Mouse (Mus musculus): ENCODE results near the gene Acad11. TPM values are rescaled to one million over a fixed set of nuclear protein-coding genes. Genes with fewer than 3 reads are reported as not detected.
A peak's percentile ranks its signal among the peaks of the same experiment; 100 is the strongest.

The Acad11 gene
- total RNA-seq, 2 experiments from 2014 or later, result 120 to 136 TPM

DNA sequence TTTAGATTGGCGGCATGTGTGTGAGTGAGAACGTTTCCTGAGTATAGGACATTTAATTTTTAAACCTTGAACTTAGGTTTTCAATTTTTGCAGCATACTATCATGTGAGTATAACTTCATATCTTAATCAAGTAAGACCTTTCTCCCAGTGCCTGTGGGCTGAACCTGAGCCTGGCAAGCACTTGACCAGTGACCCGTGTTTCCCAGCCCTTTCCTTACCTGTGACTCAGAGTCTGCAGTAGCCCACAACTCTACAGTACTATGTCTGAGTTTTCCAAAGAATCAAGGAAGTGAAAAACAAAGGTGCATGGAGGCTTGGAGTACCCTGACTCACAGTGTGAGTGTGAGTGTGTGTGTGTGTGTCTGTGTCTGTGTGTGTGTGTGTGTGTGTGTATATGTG lies 16.9 kb downstream of the Acad11 start:
- DNase-seq, result no peak

DNA sequence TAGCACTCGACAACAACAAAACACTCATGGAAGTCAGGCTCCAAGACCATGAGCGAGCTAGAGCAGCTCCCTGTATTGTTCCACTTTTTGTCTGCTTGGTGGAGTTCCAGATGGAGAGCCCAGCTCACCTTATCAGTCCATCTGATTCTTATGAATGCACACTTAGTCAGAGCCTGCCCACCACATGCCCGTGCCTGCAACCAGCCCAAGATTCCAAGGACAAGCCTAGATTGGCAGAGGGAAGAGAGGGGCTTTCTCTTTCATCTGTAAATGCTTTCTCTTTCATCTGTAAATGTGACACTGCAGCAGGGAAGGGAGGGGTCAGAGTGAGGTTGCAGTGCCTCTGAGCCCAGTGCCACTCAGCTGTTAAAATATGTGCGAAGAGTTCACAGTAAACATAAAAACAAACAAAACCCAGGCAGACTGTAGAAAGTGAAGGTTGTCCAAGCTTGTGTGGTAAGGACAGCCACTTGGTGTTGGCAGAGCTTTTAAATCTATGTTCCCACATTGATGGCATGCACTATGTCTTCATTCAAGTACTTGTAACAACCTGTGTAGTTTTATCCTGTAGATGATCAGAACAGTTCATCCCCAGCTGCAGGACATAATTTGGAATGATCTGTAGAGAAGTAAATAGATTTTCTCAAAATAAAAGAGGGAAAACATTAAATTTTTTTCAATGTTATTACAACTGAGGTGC lies 22.7 kb downstream of the Acad11 start:
- DNase-seq, result no peak

DNA sequence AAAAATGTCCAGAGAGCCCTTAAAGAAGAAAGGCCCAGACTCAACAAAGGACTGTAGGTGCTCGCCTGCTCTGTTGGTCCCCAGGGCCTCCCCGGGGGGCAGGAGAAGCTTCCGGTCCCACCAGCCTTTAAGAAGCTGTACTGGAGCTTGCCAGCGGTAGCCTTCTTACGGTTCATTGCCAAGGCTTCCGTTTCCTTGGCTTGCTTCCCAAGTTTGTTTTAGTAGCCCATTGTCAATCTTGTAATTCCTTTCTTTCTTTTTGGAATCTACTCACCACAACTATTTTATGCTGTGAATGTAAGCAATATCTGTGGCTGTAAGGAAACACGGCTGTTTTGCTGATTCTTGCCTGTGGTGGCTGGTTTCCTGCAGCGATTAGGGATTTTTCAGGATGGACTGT lies 25.4 kb downstream of the Acad11 start:
- peak; percentile 61 to 62 for DNase-seq

DNA sequence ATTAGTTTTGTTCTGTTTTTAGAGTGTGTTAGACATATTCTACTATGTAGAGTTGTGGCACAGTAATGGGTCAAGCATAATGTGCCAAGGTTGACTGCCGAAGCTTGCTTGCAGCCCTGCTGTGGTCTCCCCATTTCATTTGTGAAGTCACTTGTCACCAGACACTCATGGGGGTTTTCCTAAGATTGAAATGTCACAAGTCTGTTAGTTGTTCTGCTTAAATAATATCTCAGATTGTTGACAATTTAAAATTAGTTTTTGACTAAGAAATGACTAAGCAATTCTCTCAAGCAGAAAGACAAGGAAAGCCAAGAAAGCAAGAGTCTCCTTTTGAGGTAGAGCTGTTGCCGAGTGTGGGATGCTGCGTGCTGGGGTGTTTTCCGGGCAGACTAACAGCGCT lies 29.8 kb downstream of the Acad11 start:
- no peak for DNase-seq

DNA sequence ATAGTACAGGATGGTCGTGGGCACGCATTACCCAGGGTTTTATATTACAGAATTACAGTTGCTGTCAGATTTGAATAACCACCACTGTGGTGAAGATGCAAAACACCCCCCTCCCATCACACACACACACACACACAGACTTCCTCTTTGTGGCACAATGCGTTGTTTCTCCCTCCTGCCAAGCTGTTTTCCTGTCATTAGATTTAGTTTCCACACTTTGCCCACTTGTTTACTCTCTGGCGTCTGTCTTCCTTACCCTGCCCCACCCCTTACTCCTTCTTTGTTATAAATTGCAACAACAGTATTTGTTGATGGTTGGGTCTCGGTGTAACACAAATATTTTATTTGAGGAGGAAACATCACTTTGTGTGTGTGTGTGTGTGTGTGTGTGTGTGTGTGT lies 35.1 kb downstream of the Acad11 start:
- DNase-seq, result no peak

DNA sequence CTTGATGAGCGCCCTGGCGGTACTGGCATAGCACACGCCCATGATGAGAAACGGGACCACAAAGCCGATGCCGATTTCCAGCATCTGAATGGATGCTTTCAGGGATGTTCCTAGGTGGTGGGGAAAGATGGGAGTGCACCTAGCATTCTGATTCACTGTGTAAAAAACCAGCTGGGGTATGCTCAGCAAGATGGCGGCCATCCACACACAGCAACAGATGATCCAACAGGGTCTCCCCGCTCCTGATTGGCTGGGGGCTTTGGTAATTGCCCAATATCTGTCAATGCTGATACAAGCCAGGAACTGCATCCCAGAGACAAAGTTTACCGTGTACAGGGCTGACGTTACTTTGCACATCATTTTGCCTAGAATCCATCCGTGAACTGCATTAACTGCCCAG lies 35.9 kb downstream of the Acad11 start:
- DNase-seq, result no peak

DNA sequence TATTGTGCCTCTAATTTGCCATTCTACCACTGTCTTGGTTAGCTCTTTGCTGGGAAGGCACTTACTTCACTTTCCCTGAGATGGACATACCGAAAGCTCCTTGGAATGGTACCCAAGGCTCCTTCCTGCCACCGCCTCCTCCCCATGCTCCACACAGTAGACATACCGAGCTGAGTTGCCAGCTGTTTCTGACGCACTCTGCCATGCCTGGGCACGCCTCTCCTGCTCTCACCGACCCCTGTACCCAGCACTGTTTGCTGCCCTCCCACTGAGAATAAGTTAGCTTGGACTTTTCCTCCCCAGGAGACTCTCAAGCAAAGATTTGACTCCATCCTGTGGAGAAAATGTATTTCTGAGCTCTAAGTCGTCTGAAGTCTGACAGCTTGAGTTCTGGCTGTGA lies 37.6 kb downstream of the Acad11 start:
- DNase-seq, result no peak

DNA sequence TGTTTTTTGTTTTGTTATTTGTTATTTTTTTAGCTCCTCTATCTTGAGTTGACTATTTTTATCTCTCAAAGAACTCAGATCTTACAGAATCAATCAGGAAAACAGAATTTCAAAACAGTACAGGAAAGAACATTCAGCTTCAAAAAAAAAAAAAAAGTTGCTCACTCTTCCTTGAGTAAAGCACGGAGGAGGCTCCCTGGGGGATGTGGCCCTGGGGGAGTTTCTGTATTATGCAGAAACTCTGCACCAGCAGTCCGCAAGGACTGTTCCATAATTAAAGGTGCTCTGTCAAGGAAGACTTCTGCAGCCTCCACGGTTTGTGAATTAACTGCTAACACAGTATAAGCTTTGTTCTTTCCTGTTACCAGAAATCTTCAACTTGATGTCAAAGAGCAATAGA lies 38.3 kb downstream of the Acad11 start:
- DNase-seq, result peak in 1 of 2 experiments; percentile 28

DNA sequence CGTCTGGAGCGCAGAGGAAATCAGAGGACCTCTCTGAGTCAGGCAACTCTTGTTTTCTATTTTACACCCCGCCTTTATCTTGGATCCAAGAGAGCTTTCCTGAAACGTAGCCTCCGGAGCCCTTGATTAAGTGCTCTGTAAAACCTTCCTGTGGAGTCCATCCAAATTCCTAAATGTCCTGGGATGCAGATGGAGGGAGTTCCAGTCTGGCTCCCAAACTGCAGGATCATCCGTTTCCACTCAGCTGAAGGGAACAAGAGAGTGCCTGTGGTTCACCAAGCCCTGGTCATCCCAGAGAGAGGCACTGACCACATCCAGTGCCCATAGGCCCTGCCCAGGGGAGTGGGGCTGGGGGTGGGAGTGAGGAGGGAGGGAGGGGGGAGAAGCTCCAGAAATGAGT lies 39.1 kb downstream of the Acad11 start:
- DNase-seq, result peak; percentile 48 to 64

DNA sequence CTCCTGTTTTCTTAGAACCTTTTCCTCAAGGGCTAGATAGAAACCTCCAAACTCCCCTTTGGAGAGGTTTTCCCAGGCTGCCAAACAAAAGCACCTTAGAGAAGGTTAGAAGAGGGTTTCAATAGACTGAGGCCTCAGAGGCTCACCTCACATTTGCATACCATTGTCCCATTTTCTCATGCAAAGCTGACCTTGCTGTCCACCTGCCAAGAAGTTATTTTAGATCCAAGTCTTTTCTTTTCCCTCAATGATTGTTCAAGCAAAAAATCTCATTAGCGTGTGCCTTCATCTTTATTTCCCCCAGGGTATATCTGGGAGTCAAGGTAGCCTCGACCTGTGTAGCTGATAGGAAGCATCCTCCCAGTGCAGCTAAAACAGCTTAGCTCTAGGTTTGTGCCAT lies 39.7 kb downstream of the Acad11 start:
- no peak for DNase-seq

DNA sequence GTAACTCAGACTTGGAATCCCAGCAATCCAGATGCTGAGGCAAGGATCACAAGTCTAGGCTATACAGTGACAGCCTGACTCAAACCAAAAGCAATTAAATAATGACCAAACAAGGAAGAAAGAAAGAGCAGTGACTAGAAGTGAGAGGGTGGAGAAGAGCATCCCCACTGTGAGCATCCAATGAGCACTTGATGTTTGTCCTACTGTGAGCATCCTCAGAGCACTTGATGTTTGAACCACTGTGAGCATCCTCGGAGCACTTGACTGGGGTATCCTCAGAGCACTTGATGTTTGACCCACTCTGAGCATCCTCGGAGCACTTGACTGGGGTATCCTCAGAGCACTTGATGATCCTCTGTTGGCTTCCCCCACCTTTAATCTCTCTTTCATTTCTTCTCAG lies 41.8 kb downstream of the Acad11 start:
- DNase-seq, result no peak

DNA sequence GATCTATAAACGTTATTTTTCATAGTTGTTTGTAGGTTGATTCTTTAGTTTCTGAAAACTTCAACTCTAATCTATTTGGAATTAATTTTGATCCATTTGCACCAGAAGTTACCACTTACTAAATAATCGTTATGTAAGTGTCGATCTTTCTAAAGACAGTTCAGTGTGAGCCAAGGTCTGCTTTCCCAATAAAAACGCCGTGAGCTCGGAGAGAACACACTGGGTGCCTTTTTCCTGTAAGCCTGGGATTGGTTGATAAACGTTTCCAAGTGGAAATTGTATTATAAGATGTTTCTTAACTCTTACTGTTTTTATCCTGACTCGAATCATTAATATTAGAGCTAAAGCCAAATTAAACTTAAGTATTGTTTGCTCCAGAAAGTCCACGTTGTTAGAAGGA lies 43.8 kb downstream of the Acad11 start:
- no peak for DNase-seq

DNA sequence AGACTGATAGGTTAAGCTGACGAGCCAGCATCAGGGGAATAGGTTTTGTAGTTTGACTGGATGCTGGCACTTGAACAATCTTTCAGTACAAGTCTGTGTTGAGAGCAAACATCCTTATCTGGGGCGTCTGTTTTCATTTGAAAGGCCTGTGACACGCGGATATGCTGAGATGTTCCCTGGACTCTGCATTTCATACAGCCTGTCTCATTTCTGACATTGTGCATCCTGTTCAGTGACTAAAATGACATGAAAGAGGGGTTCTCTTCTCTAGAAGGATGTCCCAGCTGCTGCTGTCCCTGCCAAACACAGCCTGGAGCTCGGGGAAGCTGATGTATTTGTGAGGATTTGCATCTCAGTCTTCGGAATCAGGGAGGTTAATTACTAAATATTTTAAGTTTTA lies 44.3 kb downstream of the Acad11 start:
- DNase-seq, result peak; percentile 38 to 41

DNA sequence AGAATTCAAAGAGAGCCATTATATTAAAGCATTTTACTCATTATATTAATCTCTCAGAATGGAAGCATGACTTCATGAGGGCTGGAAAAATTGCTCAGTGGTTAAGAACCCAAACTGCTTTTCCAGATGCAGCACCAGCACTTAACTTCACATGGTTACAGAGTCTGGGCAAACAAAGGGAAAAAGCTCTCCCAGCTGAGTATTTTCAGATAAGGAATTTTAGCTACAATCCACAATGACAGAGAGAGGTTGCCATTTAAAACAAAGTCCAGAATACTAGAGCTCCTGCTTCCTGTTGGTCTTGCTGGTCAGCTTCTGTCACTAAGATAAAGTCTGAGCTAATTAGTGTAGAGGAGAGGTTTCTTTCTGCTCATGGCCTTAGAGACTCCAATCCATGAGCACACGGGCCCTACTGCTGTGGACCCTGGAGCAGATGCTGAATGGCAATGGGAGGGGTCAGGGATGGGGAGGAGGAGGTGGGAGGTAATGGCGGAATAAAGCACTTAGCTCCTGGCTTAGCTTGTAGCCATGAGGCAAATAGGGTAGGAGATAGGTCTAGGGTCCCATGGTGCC lies 45.5 kb downstream of the Acad11 start:
- peak; percentile 21 to 41 for DNase-seq

DNA sequence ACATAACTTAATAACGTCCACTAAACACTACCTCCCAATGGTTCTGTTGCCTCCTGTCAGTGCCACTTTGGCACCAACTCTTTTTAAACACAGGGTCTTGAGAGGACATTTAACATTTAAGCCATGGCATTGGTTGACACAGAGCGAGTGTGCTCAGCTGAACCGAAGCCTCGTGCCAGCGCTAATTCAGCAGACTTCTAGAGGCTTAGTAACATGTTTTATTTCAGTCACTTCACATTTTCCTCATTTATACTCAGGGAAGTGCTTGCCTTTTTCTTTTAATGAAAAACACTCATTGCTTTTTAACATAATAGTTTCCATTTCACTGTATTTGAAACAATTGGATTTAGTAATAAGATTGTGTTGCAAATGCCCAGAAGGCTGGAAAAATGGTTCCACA lies 46.0 kb downstream of the Acad11 start:
- no peak for DNase-seq

DNA sequence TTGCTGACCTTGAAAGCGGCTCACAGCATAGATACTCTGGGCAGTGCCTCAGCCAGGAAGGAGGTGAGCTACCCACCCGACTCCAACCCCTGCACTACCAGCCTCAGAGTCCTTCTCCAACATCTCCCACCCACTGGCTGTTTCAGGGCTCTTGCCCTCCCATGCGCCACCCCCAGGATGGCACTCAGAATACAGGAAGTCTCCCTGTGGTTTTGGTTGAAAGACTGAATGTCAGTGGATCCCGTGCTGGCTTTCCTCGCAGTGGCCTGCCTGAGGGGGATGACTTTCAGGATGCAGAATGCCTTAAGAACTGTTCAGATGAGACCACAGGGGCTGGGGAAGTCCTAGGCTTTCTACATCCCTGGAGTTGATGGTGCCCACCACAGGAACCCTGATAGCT lies 59.9 kb downstream of the Acad11 start:
- no peak for DNase-seq

DNA sequence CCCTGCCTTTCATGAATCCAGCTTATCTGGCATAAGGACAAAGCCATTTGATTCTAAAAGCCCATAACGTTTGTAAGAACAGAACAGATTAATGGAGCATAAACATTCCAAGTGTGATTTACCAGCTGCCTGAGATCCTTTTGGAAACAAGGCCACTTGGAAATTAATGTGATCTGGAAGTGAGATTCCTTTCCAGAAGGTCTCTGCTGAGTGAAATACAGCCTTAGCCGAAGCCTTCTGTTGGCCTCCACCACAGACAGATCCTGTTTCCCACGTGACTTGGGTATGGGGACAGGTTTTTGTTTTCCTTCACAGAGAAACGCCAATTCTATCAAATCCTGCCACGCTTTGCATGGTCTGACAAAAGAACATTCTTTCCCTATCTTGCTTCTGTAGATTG lies 60.4 kb downstream of the Acad11 start:
- no peak for DNase-seq

DNA sequence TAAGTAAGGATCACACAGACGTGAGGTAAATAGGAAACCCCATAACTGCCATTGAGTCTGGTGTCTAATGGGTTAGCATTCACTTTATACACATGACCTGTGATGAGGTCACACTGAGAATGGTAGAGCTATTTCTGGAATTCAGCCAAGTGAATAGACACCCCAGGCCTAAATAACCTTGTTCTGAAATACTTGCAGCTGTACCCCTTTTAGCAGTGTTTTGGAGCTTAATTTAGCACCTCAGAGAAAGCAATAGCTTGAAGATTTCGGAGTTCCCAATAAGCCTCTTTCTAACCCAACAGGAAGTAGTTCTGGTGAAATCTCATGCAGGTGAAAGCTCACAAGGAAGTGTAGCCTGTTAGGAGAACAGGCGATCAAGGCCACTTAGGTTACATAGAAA lies 63.7 kb downstream of the Acad11 start, which contains the start of gene Ackr4:
TSS of gene Ackr4 (minus strand) at position 101 of the 400 bp plus-strand sequence.
- no peak for DNase-seq

DNA sequence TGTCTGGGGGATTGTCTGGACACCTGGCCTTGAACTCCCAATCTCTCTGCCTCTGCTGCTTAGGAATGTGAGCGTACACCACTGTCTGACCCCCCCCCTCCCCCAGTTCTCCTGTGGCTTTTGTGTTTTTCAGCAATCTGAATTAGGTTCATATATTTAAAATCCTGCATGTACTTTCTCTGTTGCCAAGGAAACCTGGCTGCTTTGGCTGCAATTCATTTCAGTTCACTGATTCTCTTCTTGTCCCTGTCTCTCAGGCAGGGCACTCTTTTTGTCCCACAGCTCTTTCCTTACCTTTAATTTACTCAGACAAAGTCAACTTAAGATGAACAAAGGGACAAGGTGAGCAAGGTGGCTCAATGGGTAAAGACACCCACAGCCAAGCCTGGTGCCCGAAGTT lies 64.9 kb downstream of the Acad11 start:
- no peak for DNase-seq

DNA sequence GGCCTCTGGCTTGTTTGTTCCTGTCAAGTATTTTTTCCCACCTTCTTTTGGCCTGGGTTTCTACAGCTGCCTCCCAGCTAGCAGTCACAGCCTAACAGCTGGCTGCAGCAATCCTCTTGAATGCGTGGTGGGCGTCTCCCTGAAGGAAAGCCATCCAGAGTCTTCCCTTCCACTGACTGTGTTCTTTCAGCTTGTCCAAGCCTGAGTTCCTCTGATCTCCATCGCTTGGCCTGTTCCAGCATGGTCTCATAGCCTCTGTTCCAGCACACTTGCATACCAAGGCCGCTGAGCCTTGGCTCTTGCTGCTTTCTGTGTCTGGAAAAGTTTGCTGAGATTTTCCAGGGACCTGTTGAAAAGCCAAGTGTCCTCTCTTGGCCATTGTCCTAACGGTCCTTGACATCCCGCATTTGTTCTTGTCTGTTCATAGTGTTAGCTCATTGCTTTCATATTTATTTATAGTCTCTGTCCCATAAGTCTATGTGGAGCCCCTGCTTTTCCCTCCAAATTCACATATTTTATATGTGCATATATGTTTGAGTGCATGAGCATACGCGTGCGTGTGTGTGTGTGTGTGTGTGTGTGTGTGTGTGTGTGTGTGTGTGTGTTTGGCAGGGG lies 67.1 kb downstream of the Acad11 start:
- DNase-seq, result peak; percentile 42 to 76

DNA sequence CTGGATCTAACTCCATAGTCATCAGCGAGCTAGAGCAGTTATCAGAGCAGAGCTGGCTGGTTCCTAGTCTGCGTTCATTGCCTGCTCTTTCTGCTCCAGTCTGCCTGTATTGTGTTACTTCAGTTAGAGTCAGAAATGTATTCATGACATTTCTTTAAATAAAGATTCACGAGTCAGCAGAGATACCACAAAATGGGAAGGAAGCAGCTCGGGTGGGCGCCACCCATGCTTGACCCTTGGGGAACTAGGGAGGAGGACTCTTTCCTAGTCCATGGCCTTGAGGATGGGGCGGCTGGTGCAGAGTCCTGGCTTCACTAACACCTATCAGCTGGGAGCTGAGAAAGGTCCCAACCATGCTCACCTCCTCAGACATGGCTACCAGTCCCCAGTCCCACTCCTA lies 77.2 kb downstream of the Acad11 start:
- peak; percentile 12 to 36 for DNase-seq

DNA sequence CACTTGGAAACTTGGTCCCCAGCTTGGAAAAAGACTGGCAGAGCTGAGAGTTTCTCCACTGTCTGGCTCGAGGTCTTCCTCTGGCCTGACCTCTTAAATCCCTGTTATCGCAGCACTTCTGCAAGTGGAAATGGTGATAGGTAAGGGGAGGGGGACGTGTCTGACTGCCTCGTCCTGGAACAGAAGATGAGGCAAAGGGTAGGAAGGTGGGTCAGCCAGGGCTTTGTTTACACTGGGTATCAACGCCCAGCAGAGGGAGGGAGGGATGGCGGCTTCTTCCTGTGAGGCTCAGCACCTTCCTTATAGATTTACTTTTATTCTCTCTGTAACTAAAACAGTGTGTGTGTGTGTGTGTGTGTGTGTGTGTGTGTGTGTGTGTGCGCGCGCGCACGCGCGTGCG lies 79.6 kb downstream of the Acad11 start:
- DNase-seq, result peak in 1 of 2 experiments; percentile 10

DNA sequence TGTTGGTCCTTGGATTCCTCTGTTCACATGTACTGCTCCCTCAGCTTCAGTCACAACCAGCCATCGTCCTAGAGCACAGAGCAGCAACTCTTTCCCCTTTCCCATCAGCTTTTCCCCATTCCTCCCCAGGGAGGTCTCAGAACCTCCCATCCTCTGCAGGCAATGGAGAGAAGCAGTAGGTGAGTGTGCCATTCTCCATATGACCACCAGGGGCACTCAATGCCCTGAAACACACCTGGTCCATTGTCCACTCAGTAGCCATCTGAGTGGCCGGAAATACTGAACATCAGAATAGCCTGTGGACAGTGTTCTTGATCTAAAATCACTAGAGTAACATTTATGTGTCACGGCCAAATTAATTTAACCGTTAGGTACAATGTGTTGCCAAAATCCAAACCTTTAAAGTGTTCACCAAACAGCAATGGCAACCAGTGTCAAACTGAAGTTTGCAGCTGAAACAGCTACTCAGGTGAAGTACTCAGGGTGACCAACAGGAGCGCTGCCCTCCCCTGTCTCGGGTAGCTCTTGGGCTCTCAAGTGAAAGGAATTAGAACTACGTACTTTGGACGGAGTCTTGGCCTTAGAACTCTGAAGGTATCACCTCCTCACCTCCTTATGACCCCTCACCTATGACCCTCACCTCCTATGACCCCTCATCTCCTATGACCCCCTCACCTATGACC lies 81.3 kb downstream of the Acad11 start:
- DNase-seq, result no peak
